Mouse (Mus musculus): ENCODE data around the gene E4f1. TPM values are rescaled to one million over a fixed set of nuclear protein-coding genes. Genes with fewer than 3 reads are reported as not detected.
A peak's percentile ranks its signal among the peaks of the same experiment; 100 is the strongest.

Gene E4f1
- polyA plus RNA-seq, 1 experiment, result 25.0 TPM

DNA sequence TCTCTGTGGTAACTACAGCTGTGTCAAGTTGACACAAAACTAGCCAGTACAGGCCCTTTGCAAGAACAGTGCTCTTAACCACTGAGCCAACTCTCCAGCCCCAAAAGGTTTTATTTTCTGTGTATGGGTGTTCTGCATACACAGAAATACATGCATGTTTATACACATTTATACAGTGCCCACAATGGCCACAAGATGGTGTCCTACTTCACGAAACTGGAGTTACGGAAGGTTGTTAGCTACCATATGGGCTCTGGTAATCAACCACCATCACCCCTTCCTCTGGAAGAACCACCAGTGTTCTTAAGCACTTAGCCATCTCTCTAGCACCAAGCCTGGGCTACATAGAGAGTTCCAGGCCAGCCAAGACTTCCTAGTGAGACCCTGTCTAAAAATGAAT lies 8.5 kb downstream of the E4f1 start:
- TF ChIP-seq CTCF (IDR thresholded peaks at IDR 0.05; ENCODE audit: low read depth, low read length) (no peak), POLR2A (IDR thresholded peaks at IDR 0.05; ENCODE audit: borderline replicate concordance, low read depth, low read length) (no peak)
- no peak overlapping the region for H3K27ac ChIP-seq (ENCODE audit: insufficient read depth, low read depth, low read length)
- H3K4me1 ChIP-seq (ENCODE audit: control insufficient read depth, insufficient read depth, low read length), result 0 out of 2 replicates have a peak, but pooled peaks cover 3% of the 10 kb centered on the region
- H3K4me3 ChIP-seq (ENCODE audit: insufficient read depth, low read length), result no peak overlapping the region

- peak overlapping the region; percentile 19; the same call in 1 of the 2 replicates for H3K4me3 ChIP-seq (ENCODE audit: insufficient read depth, low read length)
Observed at GRCm38 (mm10) chr17:24455523-24456206, 14.4 kb downstream of the E4f1 start.

DNA sequence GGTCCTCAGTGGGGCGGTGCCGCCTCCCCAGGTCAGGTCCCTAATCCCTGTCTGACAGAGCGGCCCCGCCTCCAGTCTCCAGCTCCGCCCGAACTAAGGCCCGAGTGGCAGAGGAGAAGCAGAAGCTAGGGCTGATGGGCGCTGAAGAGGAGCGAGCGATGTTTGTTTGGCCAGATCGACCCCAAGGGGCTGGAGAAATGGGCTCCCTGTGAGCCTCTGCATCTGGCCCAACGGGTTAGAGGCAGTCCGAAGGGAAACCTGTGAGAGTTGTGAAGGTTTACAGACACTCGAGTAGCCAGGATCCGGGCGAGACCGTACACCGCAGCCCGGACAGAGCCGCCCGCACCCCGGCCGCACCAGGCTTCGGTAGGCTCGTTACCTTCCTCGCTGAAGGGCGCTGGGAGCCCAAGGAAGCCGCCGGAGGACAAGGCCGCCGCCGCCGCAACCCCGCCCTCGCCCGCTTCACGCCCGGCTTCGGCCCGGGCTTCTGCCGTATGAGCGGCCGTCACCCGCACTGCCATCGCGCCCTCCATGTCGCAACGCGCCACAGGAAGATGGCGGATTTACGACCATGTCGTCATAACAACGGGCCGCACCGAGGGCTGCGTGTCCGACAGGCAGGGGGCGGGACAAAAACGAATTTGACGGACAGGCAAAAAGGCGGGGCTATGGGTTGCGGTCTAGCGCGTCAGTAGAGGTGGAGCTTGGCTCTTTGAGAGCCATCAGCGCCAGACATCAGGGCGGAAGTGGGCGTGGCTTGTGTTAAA lies 15.2 kb downstream of the E4f1 start:
- Histone ChIP-seq H3K27ac (ENCODE audit: insufficient read depth, low read depth, low read length) (peak overlapping the region; percentile 89), H3K4me1 (ENCODE audit: control insufficient read depth, insufficient read depth, low read length) (peaks cover 17% of the 10 kb centered on the region), H3K4me3 (ENCODE audit: insufficient read depth, low read length) (peak overlapping the region; percentile 87)
- TF ChIP-seq CTCF (IDR thresholded peaks at IDR 0.05; ENCODE audit: low read depth, low read length), result no peak
- TF ChIP-seq POLR2A (IDR thresholded peaks at IDR 0.05; ENCODE audit: borderline replicate concordance, low read depth, low read length), result 0 out of 2 replicates have a peak, but pooled peaks have one; percentile 69

More at GRCm38 (mm10) chr17:24455523-24456206, 14.4 kb downstream of the E4f1 start:
- H3K4me1 ChIP-seq (ENCODE audit: control insufficient read depth, insufficient read depth, low read length), result peaks cover 17% of the 10 kb centered on the region
- peak overlapping the region; percentile 19; the same call in 1 of the 2 replicates for H3K27ac ChIP-seq (ENCODE audit: insufficient read depth, low read depth, low read length)

GRCm38 (mm10) chr17:24454218-24454755 lies 15.8 kb downstream of the E4f1 start:
- H3K27ac ChIP-seq (ENCODE audit: insufficient read depth, low read depth, low read length), result no peak overlapping the region

DNA sequence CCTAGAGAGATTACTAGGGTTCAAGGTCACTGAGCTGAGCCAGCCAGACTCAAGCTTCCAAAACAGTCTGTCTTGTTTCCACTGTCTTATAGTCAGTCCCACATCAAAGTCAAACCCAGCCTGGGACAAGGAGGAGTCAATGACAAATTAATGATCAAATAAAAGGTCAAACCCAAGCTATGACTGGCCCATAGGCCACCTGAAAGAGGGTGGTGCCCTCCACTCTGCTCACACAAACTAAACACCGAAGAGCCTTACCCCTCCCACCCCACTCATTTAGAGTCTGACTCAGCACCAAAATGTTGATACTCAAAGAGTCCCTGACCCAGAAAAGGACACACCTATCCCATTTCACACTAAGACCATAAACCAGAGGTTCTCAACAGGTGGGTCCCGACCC lies 16.7 kb downstream of the E4f1 start:
- Histone ChIP-seq H3K27ac (ENCODE audit: insufficient read depth, low read depth, low read length) (no peak overlapping the region), H3K4me3 (ENCODE audit: insufficient read depth, low read length) (no peak overlapping the region), H3K4me1 (ENCODE audit: control insufficient read depth, insufficient read depth, low read length) (peaks cover 17% of the 10 kb centered on the region)
- TF ChIP-seq POLR2A (IDR thresholded peaks at IDR 0.05; ENCODE audit: borderline replicate concordance, low read depth, low read length), result no peak
- TF ChIP-seq CTCF (IDR thresholded peaks at IDR 0.05; ENCODE audit: low read depth, low read length), result no peak

More at GRCm38 (mm10) chr17:24454218-24454755, 15.8 kb downstream of the E4f1 start:
- TF ChIP-seq CTCF (IDR thresholded peaks at IDR 0.05; ENCODE audit: low read depth, low read length) (no peak), POLR2A (IDR thresholded peaks at IDR 0.05; ENCODE audit: borderline replicate concordance, low read depth, low read length) (no peak)
- peaks cover 17% of the 10 kb centered on the region for H3K4me1 ChIP-seq (ENCODE audit: control insufficient read depth, insufficient read depth, low read length)
- peak overlapping the region; percentile 87 for H3K4me3 ChIP-seq (ENCODE audit: insufficient read depth, low read length)

- H3K4me1 ChIP-seq (ENCODE audit: control insufficient read depth, insufficient read depth, low read length), result peaks cover 33% of the 10 kb centered on the region
- TF ChIP-seq POLR2A (IDR thresholded peaks at IDR 0.05; ENCODE audit: borderline replicate concordance, low read depth, low read length) (no peak), CTCF (IDR thresholded peaks at IDR 0.05; ENCODE audit: low read depth, low read length) (no peak)
- no peak overlapping the region for H3K4me3 ChIP-seq (ENCODE audit: insufficient read depth, low read length)
- H3K27ac ChIP-seq (ENCODE audit: insufficient read depth, low read depth, low read length), result no peak overlapping the region
Observed at GRCm38 (mm10) chr17:24451220-24451619, 18.9 kb downstream of the E4f1 start.

DNA sequence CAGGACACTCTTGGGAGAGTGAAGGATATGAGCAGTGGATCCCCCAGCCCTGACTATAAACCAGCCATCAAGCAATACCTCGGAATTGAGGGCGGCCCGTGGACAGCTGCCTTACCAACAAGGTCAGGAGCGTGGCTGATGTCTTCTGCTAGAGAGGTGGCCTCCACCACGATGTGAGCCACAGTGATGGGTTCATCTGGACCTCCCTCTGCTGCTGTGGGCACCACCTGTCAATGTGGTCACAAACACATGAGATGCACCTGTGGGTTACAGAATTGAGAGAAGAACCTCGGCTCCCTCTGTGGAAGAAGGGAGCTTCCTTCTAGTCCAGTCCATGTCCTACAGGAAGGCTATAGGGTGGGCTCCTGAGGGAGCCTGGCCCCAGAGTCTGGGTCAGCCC lies 20.6 kb downstream of the E4f1 start:
- H3K4me3 ChIP-seq (ENCODE audit: insufficient read depth, low read length), result no peak overlapping the region
- H3K27ac ChIP-seq (ENCODE audit: insufficient read depth, low read depth, low read length), result no peak overlapping the region
- TF ChIP-seq POLR2A (IDR thresholded peaks at IDR 0.05; ENCODE audit: borderline replicate concordance, low read depth, low read length), result no peak
- TF ChIP-seq CTCF (IDR thresholded peaks at IDR 0.05; ENCODE audit: low read depth, low read length), result no peak
- peaks cover 26% of the 10 kb centered on the region for H3K4me1 ChIP-seq (ENCODE audit: control insufficient read depth, insufficient read depth, low read length)

- no peak for TF ChIP-seq POLR2A (IDR thresholded peaks at IDR 0.05; ENCODE audit: borderline replicate concordance, low read depth, low read length)
- no peak for TF ChIP-seq CTCF (IDR thresholded peaks at IDR 0.05; ENCODE audit: low read depth, low read length)
- H3K27ac ChIP-seq (ENCODE audit: insufficient read depth, low read depth, low read length), result peak overlapping the region; percentile 30; the same call in 1 of the 2 replicates
Observed at GRCm38 (mm10) chr17:24446590-24446989, 23.5 kb downstream of the E4f1 start.

GRCm38 (mm10) chr17:24443409-24443808 lies 26.7 kb downstream of the E4f1 start:
- TF ChIP-seq CTCF (IDR thresholded peaks at IDR 0.05; ENCODE audit: low read depth, low read length) (no peak), POLR2A (IDR thresholded peaks at IDR 0.05; ENCODE audit: borderline replicate concordance, low read depth, low read length) (no peak)
- H3K4me1 ChIP-seq (ENCODE audit: control insufficient read depth, insufficient read depth, low read length), result peaks cover 16% of the 10 kb centered on the region

More at GRCm38 (mm10) chr17:24446590-24446989, 23.5 kb downstream of the E4f1 start:
- H3K4me3 ChIP-seq (ENCODE audit: insufficient read depth, low read length), result no peak overlapping the region
- peaks cover 16% of the 10 kb centered on the region for H3K4me1 ChIP-seq (ENCODE audit: control insufficient read depth, insufficient read depth, low read length)

More at GRCm38 (mm10) chr17:24443409-24443808, 26.7 kb downstream of the E4f1 start:
- no peak overlapping the region for H3K27ac ChIP-seq (ENCODE audit: insufficient read depth, low read depth, low read length)
- no peak overlapping the region for H3K4me3 ChIP-seq (ENCODE audit: insufficient read depth, low read length)

Measured in bone marrow macrophage, adult 2 months (primary cell).